Mouse (Mus musculus): ENCODE results near the gene Rnaseh1.

DNA sequence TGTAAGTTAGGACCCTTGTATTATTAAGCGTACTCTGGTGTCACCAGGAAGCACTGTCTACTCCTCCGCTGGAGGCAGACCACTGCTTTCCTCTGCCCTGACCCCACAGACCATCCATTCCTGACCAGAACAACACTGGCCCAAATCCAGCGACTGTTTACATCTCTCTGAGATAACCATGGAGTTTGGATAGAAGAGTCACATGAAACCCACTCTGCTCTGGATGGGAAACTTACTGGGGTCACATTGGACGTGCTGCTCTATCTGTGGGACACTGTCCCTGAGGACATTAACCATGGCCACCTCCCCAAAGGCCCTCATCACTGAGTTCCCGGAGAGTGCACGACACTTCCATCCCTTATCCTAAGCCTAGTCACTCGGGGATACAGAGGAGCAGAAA, 24.0 kb upstream of the Rnaseh1 start:
- TF ChIP-seq CTCF (IDR thresholded peaks at IDR 0.05; ENCODE audit: control insufficient read depth, insufficient read depth, insufficient replicate concordance, low read depth, low read length) = no peak
- no peak for TF ChIP-seq POLR2A (IDR thresholded peaks at IDR 0.05; ENCODE audit: control insufficient read depth, low read depth, low read length)
